Mouse (Mus musculus) neural tube, embryonic 14.5 days (tissue): ENCODE measurements around the gene Gm45837. TPM values are rescaled to one million over a fixed set of nuclear protein-coding genes. Genes with fewer than 3 reads are reported as not detected.

Experiments
- ATAC-seq: fragments of 200-750 bp; cut with Nextera tagmentation; 2 replicates; pipeline ENCODE4 v1.8.0; 2017; ENCODE audit warnings: low read depth, mild to moderate bottlenecking, moderate TSS enrichment, moderate library complexity
- H3K27ac ChIP-seq: fragments of 300-500 bp; sonication (generic); 2 replicates; pipeline ENCODE4 v1.5.1; 2014; ENCODE audit warnings: low read depth, mild to moderate bottlenecking, control low read depth, low read length, moderate library complexity, mixed read lengths
- H3K27me3 ChIP-seq: fragments of 300-500 bp; sonication (generic); 2 replicates; pipeline ENCODE4 v1.6.1; 2014; ENCODE audit warnings: low read length; ENCODE audit not compliant: control insufficient read depth, insufficient read depth
- H3K36me3 ChIP-seq: fragments of 300-500 bp; sonication (generic); 2 replicates; pipeline ENCODE4 v1.6.1; 2014; ENCODE audit warnings: low read length, mixed read lengths; ENCODE audit not compliant: control insufficient read depth, insufficient read depth
- H3K4me1 ChIP-seq: fragments of 300-500 bp; sonication (generic); 2 replicates; pipeline ENCODE4 v1.6.1; 2014; ENCODE audit warnings: low read length; ENCODE audit not compliant: control insufficient read depth, insufficient read depth
- H3K4me2 ChIP-seq: fragments of 300-500 bp; sonication (generic); 2 replicates; pipeline ENCODE4 v1.6.1; 2014; ENCODE audit warnings: mild to moderate bottlenecking, low read depth, low read length, control low read depth
- H3K4me3 ChIP-seq: fragments of 300-500 bp; sonication (generic); 2 replicates; pipeline ENCODE4 v1.5.1; 2014; ENCODE audit warnings: low read depth, low read length, control low read depth, mixed read lengths
- H3K9ac ChIP-seq: fragments of 300-500 bp; sonication (generic); replicated peaks from 2 replicates; pipeline ENCODE4 v1.6.1; 2014; ENCODE audit warnings: low read depth, mild to moderate bottlenecking, control low read depth, low read length, mixed read lengths
- H3K9me3 ChIP-seq: fragments of 300-500 bp; sonication (generic); 2 replicates; pipeline ENCODE4 v1.6.1; 2016; ENCODE audit warnings: low read length; ENCODE audit not compliant: control insufficient read depth
- WGBS: fragments of 180-500 bp; shearing (Covaris S2); extraction: QIAGEN DNeasy Blood & Tissue Kit; methylation state at CpG from one replicate; pipeline ENCODE4 v1.1.7; 2014; 5-methylcytosine and 5-hydroxymethylcytosine counted together
- polyA plus RNA-seq: library from polyadenylated mRNA; unstranded; fragments of >200 nt; fragmentation: Nextera tagmentation; extraction: Ambion mirVana; gene quantifications from 2 replicates; pipeline ENCODE4 v1.2.1, GENCODE M21; 2014

Gm45837 gene
- polyA plus RNA-seq, 1 experiment from 2014 or later, result not detected

- H3K36me3 ChIP-seq, result no peaks in the 10 kb centered on the region
- WGBS, result 7% methylated on average over 6 of the region's 6 CpGs
Observed at GRCm38 (mm10) chr7:101421529-101421928, 10.8 kb downstream of the Gm45837 start, which contains the start of gene Pde2a. TSS of gene Pde2a (plus strand) at chr7:101421691.

DNA sequence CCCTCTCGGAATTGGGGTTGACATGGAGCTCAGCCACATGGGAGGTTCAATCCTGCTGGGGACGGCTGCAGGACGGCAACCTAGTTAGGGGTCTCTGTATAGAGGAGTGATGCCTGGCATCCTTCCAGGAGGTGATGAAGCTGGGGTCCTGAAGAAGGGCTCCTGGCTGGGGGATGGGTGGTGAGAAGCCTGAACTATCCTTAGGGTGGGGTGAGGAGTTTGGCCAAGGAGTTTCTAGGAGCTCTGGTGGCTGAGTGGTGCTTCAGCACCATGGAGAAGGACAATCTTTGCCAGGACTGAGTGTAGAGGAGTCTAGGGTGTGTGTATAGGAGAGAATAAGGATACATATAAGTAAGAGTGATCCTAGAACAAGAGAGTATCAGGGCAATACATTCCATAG lies 11.4 kb downstream of the Gm45837 start:
- peak; percentile 19 for ATAC-seq
- Histone ChIP-seq H3K9me3 (no peaks in the 10 kb centered on the region), H3K27ac (no peak overlapping the region), H3K9ac (peak overlapping the region; percentile 50), H3K4me2 (peak overlapping the region; percentile 45), H3K27me3 (0 out of 2 replicates have a peak, but pooled peaks cover 2% of the 10 kb centered on the region), H3K4me1 (no peaks in the 10 kb centered on the region), H3K36me3 (no peaks in the 10 kb centered on the region), H3K4me3 (peak overlapping the region; percentile 21)
- 29% methylated on average over 3 of the region's 3 CpGs for WGBS

More at GRCm38 (mm10) chr7:101421529-101421928, 10.8 kb downstream of the Gm45837 start, which contains the start of gene Pde2a:
- Histone ChIP-seq H3K27ac (peak within 1 kb of the TSS; percentile 22; the same call in 1 of the 2 replicates), H3K9me3 (no peaks in the 10 kb centered on the region), H3K4me3 (peak within 1 kb of the TSS; percentile 21), H3K9ac (peak within 1 kb of the TSS; percentile 50), H3K27me3 (0 out of 2 replicates have a peak, but pooled peaks cover 2% of the 10 kb centered on the region), H3K4me2 (peak within 1 kb of the TSS; percentile 45), H3K4me1 (no peaks in the 10 kb centered on the region)
- ATAC-seq, result peak; percentile 76

- Histone ChIP-seq H3K9ac (no peak overlapping the region), H3K4me2 (peak overlapping the region; percentile 45; the same call in 1 of the 2 replicates), H3K4me3 (peak overlapping the region; percentile 21; the same call in 1 of the 2 replicates), H3K4me1 (no peaks in the 10 kb centered on the region), H3K9me3 (no peaks in the 10 kb centered on the region), H3K27ac (no peak overlapping the region), H3K36me3 (no peaks in the 10 kb centered on the region), H3K27me3 (0 out of 2 replicates have a peak, but pooled peaks cover 2% of the 10 kb centered on the region)
- no peak for ATAC-seq
- 81% methylated on average over 8 of the region's 8 CpGs for WGBS
Observed at GRCm38 (mm10) chr7:101422646-101423045, 12.0 kb downstream of the Gm45837 start.

DNA sequence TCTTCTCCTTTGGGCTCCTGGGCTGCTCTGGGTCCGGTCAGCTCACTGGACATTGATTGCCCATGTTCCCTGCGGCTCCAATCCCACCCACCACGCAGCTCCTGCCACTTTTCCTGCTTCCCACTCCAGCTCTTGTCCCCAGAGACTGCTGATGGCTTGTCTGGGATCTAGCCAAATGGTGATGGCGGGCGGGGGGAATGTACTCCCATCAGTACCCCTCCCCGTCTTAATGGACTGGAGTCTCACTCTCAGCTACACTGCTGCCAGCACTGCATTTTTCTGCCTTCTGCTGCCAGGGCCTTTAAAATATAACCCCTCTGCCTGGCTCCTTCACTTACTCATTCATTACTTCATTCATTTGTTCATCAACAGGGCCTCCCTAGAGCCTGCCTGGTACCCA lies 13.3 kb downstream of the Gm45837 start:
- Histone ChIP-seq H3K27me3 (0 out of 2 replicates have a peak, but pooled peaks cover under 1% of the 10 kb centered on the region), H3K27ac (no peak overlapping the region), H3K4me1 (no peaks in the 10 kb centered on the region), H3K9me3 (no peaks in the 10 kb centered on the region), H3K4me2 (no peak overlapping the region), H3K9ac (no peak overlapping the region), H3K36me3 (no peaks in the 10 kb centered on the region), H3K4me3 (no peak overlapping the region)
- WGBS, result 49% methylated on average over 6 of the region's 6 CpGs
- ATAC-seq, result no peak

- Histone ChIP-seq H3K9ac (no peak overlapping the region), H3K36me3 (no peaks in the 10 kb centered on the region), H3K27me3 (no peaks in the 10 kb centered on the region), H3K9me3 (no peaks in the 10 kb centered on the region), H3K27ac (no peak overlapping the region), H3K4me2 (no peak overlapping the region), H3K4me1 (no peaks in the 10 kb centered on the region), H3K4me3 (no peak overlapping the region)
- 77% methylated on average over 8 of the region's 8 CpGs for WGBS
- no peak for ATAC-seq
Observed at GRCm38 (mm10) chr7:101426692-101427091, 16.0 kb downstream of the Gm45837 start.

DNA sequence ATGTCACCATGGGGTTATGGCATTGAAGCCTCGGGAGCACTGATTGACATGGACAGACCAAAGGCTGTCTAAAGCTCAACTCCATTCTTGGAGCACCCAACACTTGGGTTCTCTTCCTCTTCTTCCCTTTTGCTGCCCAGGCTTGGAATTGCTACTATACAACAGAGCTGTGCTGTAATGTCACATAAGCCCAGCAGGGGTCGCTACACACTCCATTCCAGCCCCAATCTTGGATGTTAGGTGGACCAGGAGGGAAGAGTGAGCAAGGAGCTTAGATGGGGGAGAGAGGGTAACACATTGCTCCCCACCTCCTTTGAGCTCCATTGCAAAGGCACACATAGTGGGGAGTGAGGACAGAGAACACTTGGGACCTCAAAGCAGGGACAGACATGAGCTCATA lies 17.1 kb downstream of the Gm45837 start:
- WGBS, result 15% methylated on average over 2 of the region's 2 CpGs
- ATAC-seq, result no peak
- no peak overlapping the region for H3K4me2 ChIP-seq
- no peaks in the 10 kb centered on the region for H3K27me3 ChIP-seq
- no peak overlapping the region for H3K4me3 ChIP-seq
- no peaks in the 10 kb centered on the region for H3K36me3 ChIP-seq
- no peaks in the 10 kb centered on the region for H3K4me1 ChIP-seq
- no peak overlapping the region for H3K9ac ChIP-seq
- no peak overlapping the region for H3K27ac ChIP-seq
- H3K9me3 ChIP-seq, result no peaks in the 10 kb centered on the region

- no peaks in the 10 kb centered on the region for H3K27me3 ChIP-seq
- no peak overlapping the region for H3K4me3 ChIP-seq
- H3K36me3 ChIP-seq, result no peaks in the 10 kb centered on the region
- no peak overlapping the region for H3K4me2 ChIP-seq
- no peak for ATAC-seq
- no peak overlapping the region for H3K27ac ChIP-seq
- WGBS, result 44% methylated on average over 6 of the region's 6 CpGs
- no peaks in the 10 kb centered on the region for H3K4me1 ChIP-seq
- H3K9me3 ChIP-seq, result no peaks in the 10 kb centered on the region
- no peak overlapping the region for H3K9ac ChIP-seq
Observed at GRCm38 (mm10) chr7:101435038-101435437, 24.4 kb downstream of the Gm45837 start.

DNA sequence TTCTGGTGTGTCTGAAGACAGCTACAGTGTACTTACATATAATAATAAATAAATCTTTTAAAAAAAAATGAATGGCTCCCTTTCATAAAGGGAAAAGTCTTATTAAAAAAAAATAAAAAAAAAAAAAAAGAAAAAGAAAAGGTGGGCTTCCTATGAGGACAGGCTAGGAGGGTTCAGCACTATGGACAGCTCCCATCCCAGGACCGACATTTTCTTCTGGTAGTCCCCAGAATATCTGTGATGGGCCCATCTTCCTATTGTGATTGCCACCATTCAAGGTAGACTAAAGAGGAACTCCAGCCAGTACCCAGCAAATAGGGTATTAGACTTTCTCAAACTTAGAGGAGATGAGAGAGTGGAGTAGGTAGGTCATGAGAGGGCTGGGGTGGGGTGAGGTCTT lies 27.2 kb downstream of the Gm45837 start:
- Histone ChIP-seq H3K27me3 (no peaks in the 10 kb centered on the region), H3K36me3 (no peaks in the 10 kb centered on the region), H3K27ac (no peak overlapping the region), H3K9me3 (no peaks in the 10 kb centered on the region), H3K9ac (no peak overlapping the region), H3K4me3 (no peak overlapping the region), H3K4me2 (no peak overlapping the region), H3K4me1 (peaks cover 3% of the 10 kb centered on the region; the same call in 1 of the 2 replicates)
- ATAC-seq, result no peak
- 22% methylated on average over 1 of the region's 1 CpGs for WGBS

DNA sequence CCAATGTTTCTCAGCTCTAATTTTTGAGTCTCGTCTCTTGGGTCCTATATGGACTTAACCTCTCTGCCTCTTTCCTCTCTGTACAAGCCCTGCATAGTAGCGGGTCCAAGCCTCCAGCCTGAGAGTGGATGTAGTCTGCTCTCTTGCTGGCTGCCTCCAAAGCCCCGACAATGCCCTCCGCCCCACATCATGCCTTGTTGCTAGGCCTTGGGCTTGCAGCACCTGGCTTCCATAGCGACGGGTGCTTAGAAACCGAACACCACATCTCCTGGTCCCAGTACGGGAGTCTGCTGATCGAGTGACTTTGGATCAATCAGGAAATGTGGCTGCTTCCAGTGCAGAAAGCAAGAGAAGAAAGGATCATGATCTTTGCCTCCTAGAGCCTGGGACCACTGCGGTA lies 32.4 kb downstream of the Gm45837 start:
- Histone ChIP-seq H3K36me3 (no peaks in the 10 kb centered on the region), H3K4me2 (no peak overlapping the region), H3K4me3 (no peak overlapping the region), H3K9ac (no peak overlapping the region), H3K27me3 (no peaks in the 10 kb centered on the region), H3K27ac (no peak overlapping the region), H3K4me1 (peaks cover 3% of the 10 kb centered on the region; the same call in 1 of the 2 replicates), H3K9me3 (no peaks in the 10 kb centered on the region)
- ATAC-seq, result no peak
- 70% methylated on average over 10 of the region's 10 CpGs for whole genome bisulfite sequencing
